Mouse (Mus musculus) stomach, embryonic 16.5 days (tissue): ENCODE data around the gene Tbl3. TPM values are rescaled to one million over a fixed set of nuclear protein-coding genes. Genes with fewer than 3 reads are reported as not detected.

Experiments used
- ATAC-seq: fragments of 200-750 bp; cut with Nextera tagmentation; 2 replicates; pipeline ENCODE4 v1.8.0; 2017; ENCODE audit warnings: moderate number of reproducible peaks, moderate TSS enrichment; ENCODE audit not compliant: insufficient read depth, low FRiP score
- H3K27ac ChIP-seq: fragments of 300-500 bp; sonication (generic); 2 replicates; pipeline ENCODE4 v1.5.1; 2014; ENCODE audit warnings: low read length
- H3K27me3 ChIP-seq: fragments of 300-500 bp; sonication (generic); 2 replicates; pipeline ENCODE4 v1.6.1; 2014; ENCODE audit warnings: low read length, control low read depth, mixed read lengths; ENCODE audit not compliant: control insufficient read depth, insufficient read depth
- H3K36me3 ChIP-seq: fragments of 300-500 bp; sonication (generic); 2 replicates; pipeline ENCODE4 v1.6.1; 2014; ENCODE audit warnings: low read length; ENCODE audit not compliant: control insufficient read depth, insufficient read depth
- H3K4me1 ChIP-seq: fragments of 300-500 bp; sonication (generic); 2 replicates; pipeline ENCODE4 v1.6.1; 2014; ENCODE audit warnings: low read length, control low read depth, mixed read lengths; ENCODE audit not compliant: control insufficient read depth, insufficient read depth
- H3K4me2 ChIP-seq: fragments of 300-500 bp; sonication (generic); 2 replicates; pipeline ENCODE4 v1.6.1; 2014; ENCODE audit warnings: low read depth, low read length, mixed read lengths
- H3K4me3 ChIP-seq: fragments of 300-500 bp; sonication (generic); replicated peaks from 2 replicates; pipeline ENCODE4 v1.5.1; 2014; ENCODE audit warnings: mild to moderate bottlenecking, low read length
- H3K9ac ChIP-seq: fragments of 300-500 bp; sonication (generic); 2 replicates; pipeline ENCODE4 v1.6.1; 2014; ENCODE audit warnings: low read length
- H3K9me3 ChIP-seq: fragments of 300-500 bp; sonication (generic); replicated peaks from 2 replicates; pipeline ENCODE4 v1.6.1; 2016; ENCODE audit warnings: low read length, control low read depth; ENCODE audit not compliant: control insufficient read depth
- WGBS: fragments of 180-500 bp; shearing (Covaris S2); extraction: QIAGEN DNeasy Blood & Tissue Kit; methylation state at CpG from one replicate; pipeline ENCODE4 v1.1.7; 2014; 5-methylcytosine and 5-hydroxymethylcytosine counted together
- polyA plus RNA-seq: library from polyadenylated mRNA; unstranded; fragments of >200 nt; fragmentation: Nextera tagmentation; extraction: Ambion mirVana; gene quantifications from 2 replicates; pipeline ENCODE4 v1.2.1, GENCODE M21; 2015

The Tbl3 gene
- polyA plus RNA-seq, 1 experiment from 2014 or later, result 63.6 TPM

- Histone ChIP-seq H3K27me3 (no peaks in the 10 kb centered on the region; the same call in 1 of the 2 replicates), H3K9ac (no peak overlapping the region), H3K9me3 (no peaks in the 10 kb centered on the region), H3K36me3 (no peaks in the 10 kb centered on the region), H3K27ac (no peak overlapping the region), H3K4me2 (no peak overlapping the region), H3K4me1 (peaks cover 2% of the 10 kb centered on the region), H3K4me3 (no peak overlapping the region)
- no peak for ATAC-seq
- WGBS, result 81% methylated on average over 14 of the region's 14 CpGs
These were observed 23.3 kb upstream of the Tbl3 start for GRCm38 (mm10) chr17:24730787-24731186.

GRCm38 (mm10) chr17:24729067-24729466 lies 21.6 kb upstream of the Tbl3 start:
- 58% methylated on average over 6 of the region's 6 CpGs for WGBS
- no peak overlapping the region for H3K4me2 ChIP-seq

GRCm38 (mm10) chr17:24728184-24728583 lies 20.7 kb upstream of the Tbl3 start:
- ATAC-seq, result no peak
- H3K4me3 ChIP-seq, result no peak overlapping the region
- no peaks in the 10 kb centered on the region; the same call in 1 of the 2 replicates for H3K27me3 ChIP-seq
- no peaks in the 10 kb centered on the region for H3K9me3 ChIP-seq
- H3K4me1 ChIP-seq, result peaks cover 2% of the 10 kb centered on the region; the same call in 1 of the 2 replicates
- no peak overlapping the region for H3K27ac ChIP-seq
- H3K9ac ChIP-seq, result no peak overlapping the region
- no peaks in the 10 kb centered on the region for H3K36me3 ChIP-seq
- H3K4me2 ChIP-seq, result no peak overlapping the region
- 69% methylated on average over 17 of the region's 17 CpGs for WGBS

More at GRCm38 (mm10) chr17:24729067-24729466, 21.6 kb upstream of the Tbl3 start:
- H3K9me3 ChIP-seq, result no peaks in the 10 kb centered on the region
- no peak overlapping the region for H3K4me3 ChIP-seq
- no peak overlapping the region for H3K9ac ChIP-seq
- no peaks in the 10 kb centered on the region; the same call in 1 of the 2 replicates for H3K27me3 ChIP-seq
- no peaks in the 10 kb centered on the region for H3K36me3 ChIP-seq
- no peaks in the 10 kb centered on the region for H3K4me1 ChIP-seq
- no peak overlapping the region for H3K27ac ChIP-seq
- ATAC-seq, result no peak

- WGBS, result 63% methylated on average over 2 of the region's 2 CpGs
- Histone ChIP-seq H3K4me3 (no peak within 1 kb of the TSS), H3K36me3 (no peaks in the 10 kb centered on the region), H3K9ac (no peak within 1 kb of the TSS), H3K27ac (no peak within 1 kb of the TSS), H3K4me2 (no peak within 1 kb of the TSS), H3K27me3 (no peaks in the 10 kb centered on the region; the same call in 1 of the 2 replicates), H3K4me1 (peaks cover 6% of the 10 kb centered on the region; the same call in 1 of the 2 replicates), H3K9me3 (no peaks in the 10 kb centered on the region)
- ATAC-seq, result no peak
These were observed 20.2 kb upstream of the Tbl3 start, which contains the start of gene Rpl3l for GRCm38 (mm10) chr17:24727618-24728017. Gene Rpl3l (plus strand): TSS chr17:24727820.

GRCm38 (mm10) chr17:24725637-24726390 lies 18.4 kb upstream of the Tbl3 start:
- no peak for ATAC-seq
- no peaks in the 10 kb centered on the region for H3K36me3 ChIP-seq
- no peak overlapping the region for H3K9ac ChIP-seq
- WGBS, result 70% methylated on average over 3 of the region's 3 CpGs
- H3K4me2 ChIP-seq, result no peak overlapping the region
- no peak overlapping the region for H3K27ac ChIP-seq
- H3K27me3 ChIP-seq, result no peaks in the 10 kb centered on the region; the same call in 1 of the 2 replicates
- H3K4me3 ChIP-seq, result no peak overlapping the region
- H3K4me1 ChIP-seq, result peaks cover 19% of the 10 kb centered on the region
- no peaks in the 10 kb centered on the region for H3K9me3 ChIP-seq

GRCm38 (mm10) chr17:24724184-24724583 lies 16.7 kb upstream of the Tbl3 start, which contains the start of gene Ndufb10:
Gene Ndufb10 (minus strand): TSS chr17:24724478.
- under 1% methylated on average over 30 of the region's 30 CpGs for WGBS

GRCm38 (mm10) chr17:24723881-24724180 lies 16.4 kb upstream of the Tbl3 start:
- ATAC-seq, result no peak
- under 1% methylated on average over 15 of the region's 15 CpGs for WGBS

More at GRCm38 (mm10) chr17:24724184-24724583, 16.7 kb upstream of the Tbl3 start, which contains the start of gene Ndufb10:
- Histone ChIP-seq H3K4me1 (peaks cover 19% of the 10 kb centered on the region), H3K9ac (peak within 1 kb of the TSS; percentile 90), H3K27me3 (no peaks in the 10 kb centered on the region; the same call in 1 of the 2 replicates), H3K27ac (peak within 1 kb of the TSS; percentile 86), H3K4me3 (peak within 1 kb of the TSS; percentile 90), H3K4me2 (peak within 1 kb of the TSS; percentile 72), H3K9me3 (no peaks in the 10 kb centered on the region), H3K36me3 (no peaks in the 10 kb centered on the region)
- ATAC-seq, result peak; percentile 75

GRCm38 (mm10) chr17:24723122-24723880 lies 15.8 kb upstream of the Tbl3 start:
- under 1% methylated on average over 12 of the region's 12 CpGs for WGBS
- H3K27me3 ChIP-seq, result no peaks in the 10 kb centered on the region; the same call in 1 of the 2 replicates
- H3K4me2 ChIP-seq, result peak overlapping the region; percentile 72
- H3K27ac ChIP-seq, result peak overlapping the region; percentile 86
- peaks cover 19% of the 10 kb centered on the region for H3K4me1 ChIP-seq
- H3K36me3 ChIP-seq, result 0 out of 2 replicates have a peak, but pooled peaks cover 3% of the 10 kb centered on the region
- peak overlapping the region; percentile 90 for H3K4me3 ChIP-seq
- no peak for ATAC-seq
- peak overlapping the region; percentile 90 for H3K9ac ChIP-seq
- H3K9me3 ChIP-seq, result no peaks in the 10 kb centered on the region

More at GRCm38 (mm10) chr17:24723881-24724180, 16.4 kb upstream of the Tbl3 start:
- Histone ChIP-seq H3K27me3 (no peaks in the 10 kb centered on the region; the same call in 1 of the 2 replicates), H3K4me2 (peak overlapping the region; percentile 72), H3K36me3 (no peaks in the 10 kb centered on the region), H3K4me1 (peaks cover 19% of the 10 kb centered on the region), H3K9ac (peak overlapping the region; percentile 90), H3K27ac (peak overlapping the region; percentile 86), H3K4me3 (peak overlapping the region; percentile 90), H3K9me3 (no peaks in the 10 kb centered on the region)
